Mouse (Mus musculus): Measurements from ENCODE around the gene Taf8.

Gene Taf8

DNA sequence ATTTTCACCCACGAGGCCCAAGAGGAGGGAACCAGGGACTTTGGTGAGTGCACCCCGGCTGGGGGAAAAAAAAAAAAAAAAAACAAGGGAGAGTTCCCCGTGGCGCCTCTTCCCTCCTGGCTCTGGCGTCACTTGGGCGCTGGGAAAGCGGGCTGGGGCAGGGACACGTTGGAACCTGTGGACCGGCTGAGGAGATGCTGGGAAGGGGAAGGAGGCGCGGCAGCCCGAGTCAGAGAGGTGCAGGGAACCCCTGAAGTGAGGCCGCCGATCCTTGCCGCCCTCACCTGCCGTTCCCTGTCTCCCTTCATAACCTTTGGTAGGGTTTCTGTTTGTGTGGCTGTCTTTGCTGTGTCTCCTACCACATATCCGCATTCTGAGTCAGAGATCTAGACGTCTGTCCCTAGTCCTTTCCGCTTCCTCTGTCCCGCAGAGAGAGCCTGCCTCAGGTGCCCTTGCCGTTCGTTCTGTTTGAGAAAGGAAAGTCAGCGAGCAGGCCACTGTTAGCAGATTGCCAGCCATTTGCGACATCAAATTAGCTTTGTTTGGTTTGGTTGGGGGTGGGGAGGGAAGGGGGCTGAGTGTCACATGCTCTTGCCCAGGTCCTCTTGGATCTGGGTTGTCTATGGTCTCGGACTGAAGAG lies 65.1 kb downstream of the Taf8 start, which contains the start of gene 1700001C19Rik:
Gene 1700001C19Rik, minus strand, starts transcription at position 470 of the 641 bp plus-strand sequence.
- in situ Hi-C loops (cut with MboI, MseI), result no loop called here

DNA sequence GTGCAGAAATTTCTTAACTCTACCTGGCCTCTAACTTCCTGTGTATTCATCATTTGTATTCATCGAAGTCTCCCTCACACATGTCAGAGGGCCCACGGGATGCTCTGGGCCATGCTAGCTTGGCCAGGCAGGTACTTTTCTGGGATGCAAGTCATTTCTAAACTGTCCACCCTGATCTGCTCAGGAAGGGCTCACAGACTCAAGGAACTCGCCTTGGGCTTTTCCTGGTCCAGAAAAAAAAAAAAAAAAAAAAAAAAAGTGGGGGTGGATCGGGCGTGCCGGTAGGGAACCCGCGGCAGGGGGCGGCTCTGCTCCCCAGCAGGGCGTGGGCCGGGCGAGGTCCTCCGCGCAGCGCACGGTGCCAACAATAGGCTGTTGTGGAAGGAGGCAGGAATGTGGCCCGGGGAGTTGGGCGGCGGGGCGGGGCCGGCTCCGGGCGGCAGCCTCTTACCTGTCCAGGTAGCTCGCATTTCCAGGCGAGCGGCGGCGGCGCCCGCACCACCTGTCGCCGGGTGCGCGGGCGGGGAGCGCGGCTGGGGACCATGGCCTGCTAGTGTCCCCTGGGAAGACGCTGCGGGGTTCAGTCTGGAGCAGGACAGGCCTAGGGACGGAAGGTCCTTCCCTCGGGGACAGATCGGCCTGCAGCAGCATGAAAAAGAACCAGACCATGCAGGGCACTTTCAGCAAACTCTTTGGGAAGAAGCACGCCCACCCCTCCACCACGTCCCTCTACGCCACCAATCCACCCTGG lies 65.8 kb downstream of the Taf8 start, which contains the start of gene AI661453:
Gene AI661453, plus strand, starts transcription at position 460 of the 751 bp plus-strand sequence.
- in situ Hi-C loops (cut with MboI, MseI), result no loop called here

Data from regulatory T cell (primary cell).